Mouse (Mus musculus) heart, embryonic 11.5 days (tissue): ENCODE results near the gene Galnt18. TPM values are rescaled to one million over a fixed set of nuclear protein-coding genes. Genes with fewer than 3 reads are reported as not detected.

Experiments
- ATAC-seq: fragments of 200-750 bp; cut with Nextera tagmentation; replicated peaks from 2 replicates; pipeline ENCODE4 v1.8.0; 2017; ENCODE audit warnings: moderate library complexity; ENCODE audit not compliant: insufficient number of reproducible peaks, low FRiP score, low TSS enrichment
- H3K27ac ChIP-seq: fragments of 300-500 bp; sonication (generic); 2 replicates; pipeline ENCODE4 v1.5.1; 2014; ENCODE audit warnings: mild to moderate bottlenecking, low read depth, low read length
- H3K27me3 ChIP-seq: fragments of 300-500 bp; sonication (generic); 2 replicates; pipeline ENCODE4 v1.6.1; 2014; ENCODE audit warnings: mild to moderate bottlenecking, low read length, mixed read lengths; ENCODE audit not compliant: control insufficient read depth, insufficient read depth
- H3K36me3 ChIP-seq: fragments of 300-500 bp; sonication (generic); 2 replicates; pipeline ENCODE4 v1.6.1; 2014; ENCODE audit warnings: mild to moderate bottlenecking, low read length, moderate library complexity, mixed read lengths; ENCODE audit not compliant: control insufficient read depth, insufficient read depth
- H3K4me1 ChIP-seq: fragments of 300-500 bp; sonication (generic); 2 replicates; pipeline ENCODE4 v1.6.1; 2014; ENCODE audit warnings: low read length; ENCODE audit not compliant: control insufficient read depth, insufficient read depth
- H3K4me2 ChIP-seq: fragments of 300-500 bp; sonication (generic); 2 replicates; pipeline ENCODE4 v1.6.1; 2014; ENCODE audit warnings: mild to moderate bottlenecking, moderate library complexity
- H3K4me3 ChIP-seq: fragments of 300-500 bp; sonication (generic); 2 replicates; pipeline ENCODE4 v1.5.1; 2014; ENCODE audit warnings: low read depth, low read length
- H3K9ac ChIP-seq: fragments of 300-500 bp; sonication (generic); 2 replicates; pipeline ENCODE4 v1.6.1; 2014; ENCODE audit warnings: mild to moderate bottlenecking, low read depth, low read length, moderate library complexity
- H3K9me3 ChIP-seq: fragments of 300-500 bp; sonication (generic); replicated peaks from 2 replicates; pipeline ENCODE4 v1.6.1; 2016; ENCODE audit warnings: low read length; ENCODE audit not compliant: control insufficient read depth
- WGBS: fragments of 180-500 bp; shearing (Covaris S2); extraction: QIAGEN DNeasy Blood & Tissue Kit; methylation state at CpG from one replicate; pipeline ENCODE4 v1.1.7; 2014; ENCODE audit not compliant: insufficient replicate concordance; 5-methylcytosine and 5-hydroxymethylcytosine counted together
- polyA plus RNA-seq: library from polyadenylated mRNA; unstranded; fragments of >200 nt; fragmentation: Nextera tagmentation; extraction: Ambion mirVana; gene quantifications from 2 replicates; pipeline ENCODE4 v1.2.1, GENCODE M21; 2014

Galnt18 gene
- polyA plus RNA-seq, 1 experiment from 2014 or later: 6.6 TPM

- peaks cover 5% of the 10 kb centered on the region for H3K27me3 ChIP-seq
- H3K9ac ChIP-seq: peak overlapping the region; percentile 57
- 20% methylated on average over 27 of the region's 27 CpGs for WGBS
- no peak overlapping the region for H3K27ac ChIP-seq
- H3K4me2 ChIP-seq: peak overlapping the region; percentile 80
- peak overlapping the region; percentile 48 for H3K4me3 ChIP-seq
- no peaks in the 10 kb centered on the region for H3K36me3 ChIP-seq
- H3K9me3 ChIP-seq: no peaks in the 10 kb centered on the region
- H3K4me1 ChIP-seq: 0 out of 2 replicates have a peak, but pooled peaks cover 3% of the 10 kb centered on the region
- ATAC-seq: no peak
Observed at GRCm38 (mm10) chr7:111778789-111779503, 831 bp downstream of the Galnt18 start.

GRCm38 (mm10) chr7:111778212-111778611 lies 1.6 kb downstream of the Galnt18 start:
- H3K9me3 ChIP-seq: no peaks in the 10 kb centered on the region
- no peaks in the 10 kb centered on the region for H3K36me3 ChIP-seq
- H3K27me3 ChIP-seq: peaks cover 5% of the 10 kb centered on the region
- peak overlapping the region; percentile 80 for H3K4me2 ChIP-seq
- H3K9ac ChIP-seq: no peak overlapping the region
- H3K4me3 ChIP-seq: peak overlapping the region; percentile 48
- no peak overlapping the region for H3K27ac ChIP-seq
- no peak for ATAC-seq
- 65% methylated on average over 7 of the region's 7 CpGs for WGBS
- H3K4me1 ChIP-seq: 0 out of 2 replicates have a peak, but pooled peaks cover 3% of the 10 kb centered on the region

GRCm38 (mm10) chr7:111777186-111777585 lies 2.6 kb downstream of the Galnt18 start:
- H3K4me1 ChIP-seq: 0 out of 2 replicates have a peak, but pooled peaks cover 3% of the 10 kb centered on the region
- H3K27me3 ChIP-seq: peaks cover 5% of the 10 kb centered on the region
- H3K4me2 ChIP-seq: no peak overlapping the region
- H3K36me3 ChIP-seq: no peaks in the 10 kb centered on the region
- H3K9ac ChIP-seq: no peak overlapping the region
- no peaks in the 10 kb centered on the region for H3K9me3 ChIP-seq
- H3K27ac ChIP-seq: no peak overlapping the region
- no peak for ATAC-seq
- H3K4me3 ChIP-seq: no peak overlapping the region
- WGBS: 80% methylated on average over 2 of the region's 2 CpGs

GRCm38 (mm10) chr7:111776160-111776559 lies 3.6 kb downstream of the Galnt18 start:
- Histone ChIP-seq H3K36me3 (no peaks in the 10 kb centered on the region), H3K27ac (no peak overlapping the region), H3K27me3 (peaks cover 5% of the 10 kb centered on the region), H3K9ac (no peak overlapping the region), H3K9me3 (no peaks in the 10 kb centered on the region), H3K4me2 (no peak overlapping the region), H3K4me3 (no peak overlapping the region), H3K4me1 (0 out of 2 replicates have a peak, but pooled peaks cover 3% of the 10 kb centered on the region)
- WGBS: 65% methylated on average over 7 of the region's 7 CpGs
- ATAC-seq: no peak

DNA sequence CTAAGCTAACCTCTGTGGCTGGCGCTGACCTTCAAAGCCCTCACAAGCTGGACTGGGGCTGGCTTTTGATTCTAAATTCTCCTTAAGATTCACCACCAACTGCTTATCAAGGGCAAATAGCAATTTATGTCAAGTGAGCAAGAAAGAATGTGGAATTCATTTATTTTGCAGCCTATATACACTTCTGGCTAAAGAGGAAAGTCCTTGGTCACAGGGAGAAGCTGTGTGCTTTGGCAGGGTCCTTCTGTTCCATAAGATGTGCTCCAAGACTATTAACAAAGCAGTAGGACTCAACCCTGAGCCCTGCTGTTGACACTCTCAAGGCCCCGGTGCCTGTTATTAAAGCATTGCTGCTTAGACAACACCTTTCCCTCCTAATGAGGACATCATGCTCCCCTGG lies 7.4 kb downstream of the Galnt18 start:
- H3K36me3 ChIP-seq: no peaks in the 10 kb centered on the region
- ATAC-seq: no peak
- no peaks in the 10 kb centered on the region for H3K4me1 ChIP-seq
- H3K4me2 ChIP-seq: no peak overlapping the region
- WGBS: 82% methylated on average over 2 of the region's 2 CpGs
- H3K27me3 ChIP-seq: no peaks in the 10 kb centered on the region
- H3K9ac ChIP-seq: no peak overlapping the region
- H3K9me3 ChIP-seq: no peaks in the 10 kb centered on the region
- no peak overlapping the region for H3K4me3 ChIP-seq
- no peak overlapping the region for H3K27ac ChIP-seq

GRCm38 (mm10) chr7:111771251-111771801 lies 8.5 kb downstream of the Galnt18 start:
- Histone ChIP-seq H3K27ac (no peak overlapping the region), H3K27me3 (no peaks in the 10 kb centered on the region), H3K36me3 (no peaks in the 10 kb centered on the region), H3K4me1 (no peaks in the 10 kb centered on the region), H3K4me3 (no peak overlapping the region), H3K9ac (no peak overlapping the region), H3K9me3 (no peaks in the 10 kb centered on the region), H3K4me2 (no peak overlapping the region)
- 68% methylated on average over 8 of the region's 8 CpGs for WGBS
- no peak for ATAC-seq

DNA sequence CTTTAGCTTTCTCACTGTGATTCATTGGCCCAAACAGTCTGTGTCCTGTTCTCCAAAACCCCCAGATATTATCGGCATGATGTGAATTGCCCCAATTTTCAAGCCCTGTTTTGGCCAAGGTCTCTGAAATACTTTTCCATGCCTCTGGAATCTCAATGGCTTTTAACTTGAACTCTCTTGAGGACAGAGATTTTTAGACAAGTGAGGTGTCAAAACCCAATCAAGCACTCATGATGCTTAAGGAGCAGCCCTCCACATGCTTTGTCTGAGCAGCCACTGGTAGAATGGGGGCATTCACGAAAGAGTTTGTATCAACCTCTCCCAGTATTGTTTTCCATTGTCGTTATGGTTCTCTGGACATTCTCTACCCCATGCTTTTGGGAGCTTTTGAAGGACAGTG lies 9.2 kb downstream of the Galnt18 start:
- Histone ChIP-seq H3K36me3 (no peaks in the 10 kb centered on the region), H3K27ac (no peak overlapping the region), H3K4me3 (no peak overlapping the region), H3K9ac (no peak overlapping the region), H3K4me2 (no peak overlapping the region), H3K4me1 (no peaks in the 10 kb centered on the region), H3K9me3 (no peaks in the 10 kb centered on the region), H3K27me3 (no peaks in the 10 kb centered on the region)
- ATAC-seq: no peak
- 74% methylated on average over 3 of the region's 3 CpGs for WGBS

DNA sequence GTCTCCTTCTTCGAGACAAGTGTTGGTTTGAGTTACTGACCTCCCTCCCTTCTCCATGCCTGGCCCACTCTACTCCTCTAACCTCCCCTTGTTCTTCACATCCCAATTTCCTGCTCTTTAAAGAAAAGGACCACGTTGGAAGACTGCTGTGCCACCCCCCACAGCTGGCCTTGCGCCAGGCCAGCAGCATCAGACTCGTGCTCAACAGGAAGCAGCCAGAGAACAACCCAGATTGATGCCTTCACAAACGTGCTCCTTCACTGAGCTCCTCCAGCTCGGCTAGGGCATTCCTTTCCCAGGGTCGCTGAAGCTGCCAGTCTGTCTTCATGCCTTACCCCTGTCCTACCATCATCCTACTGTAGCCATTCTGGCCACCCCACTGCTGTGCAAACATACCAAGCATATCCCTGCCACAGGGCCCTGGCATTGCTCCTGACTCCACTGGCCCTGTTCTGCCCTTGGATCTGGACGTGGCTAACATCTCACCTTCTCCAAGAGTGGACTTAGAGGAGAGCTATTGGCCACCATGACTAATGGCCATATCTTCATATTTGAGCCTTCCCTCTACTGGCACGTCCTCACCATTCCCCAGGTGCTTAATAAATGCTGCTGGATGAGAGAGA lies 13.5 kb downstream of the Galnt18 start:
- ATAC-seq: no peak
- 59% methylated on average over 9 of the region's 9 CpGs for WGBS
- no peak overlapping the region for H3K9ac ChIP-seq

More for the DNA sequence above, 13.5 kb downstream of the Galnt18 start:
- no peaks in the 10 kb centered on the region for H3K9me3 ChIP-seq
- no peaks in the 10 kb centered on the region for H3K27me3 ChIP-seq
- H3K4me2 ChIP-seq: no peak overlapping the region
- H3K4me1 ChIP-seq: 0 out of 2 replicates have a peak, but pooled peaks cover 3% of the 10 kb centered on the region
- no peak overlapping the region for H3K4me3 ChIP-seq
- no peak overlapping the region for H3K27ac ChIP-seq
- H3K36me3 ChIP-seq: no peaks in the 10 kb centered on the region
